Mouse (Mus musculus): ENCODE results near the gene 1700029J07Rik. TPM values are rescaled to one million over a fixed set of nuclear protein-coding genes. Genes with fewer than 3 reads are reported as not detected.

The 1700029J07Rik gene
- polyA plus RNA-seq, 1 experiment from 2014 or later: 1.2 TPM

GRCm38 (mm10) chr8:45934582-45935014, 40.5 kb downstream of the 1700029J07Rik start, which contains the start of gene Ccdc110:
Gene Ccdc110, plus strand, starts transcription at chr8:45934619.
- H3K36me3 ChIP-seq (ENCODE audit: control insufficient read depth, insufficient read depth, low read length): no peaks in the 10 kb centered on the region
- peak within 1 kb of the TSS; percentile 28; the same call in 1 of the 2 replicates for H3K4me2 ChIP-seq (replicated peaks; ENCODE audit: low read depth)
- H3K4me3 ChIP-seq (ENCODE audit: low read depth, low read length): peak within 1 kb of the TSS; percentile 6; the same call in 1 of the 2 replicates
- DNase-seq (ENCODE audit: low spot score) (peak; percentile 96), ATAC-seq (ENCODE audit: low FRiP score, low TSS enrichment) (peak; percentile 90)
- H3K9ac ChIP-seq (ENCODE audit: low read length): no peak within 1 kb of the TSS
- no peaks in the 10 kb centered on the region for H3K27me3 ChIP-seq (ENCODE audit: control insufficient read depth, insufficient read depth, low read length)
- TF ChIP-seq EP300 (optimal IDR thresholded peaks at IDR 0.05) (no peak), CTCF (IDR thresholded peaks at IDR 0.05; ENCODE audit: low read depth) (peak; percentile 100)
- no peaks in the 10 kb centered on the region for H3K4me1 ChIP-seq (replicated peaks; ENCODE audit: control insufficient read depth, insufficient read depth)
- H3K9me3 ChIP-seq (ENCODE audit: control insufficient read depth, low read length): no peaks in the 10 kb centered on the region
- no peak within 1 kb of the TSS for H3K27ac ChIP-seq (replicated peaks)
- WGBS: 5% methylated on average over 23 of the region's 23 CpGs

GRCm38 (mm10) chr8:45922116-45922515, 52.9 kb downstream of the 1700029J07Rik start:
- TF ChIP-seq CTCF (IDR thresholded peaks at IDR 0.05; ENCODE audit: low read depth) (no peak), EP300 (optimal IDR thresholded peaks at IDR 0.05) (no peak)
- Histone ChIP-seq H3K4me1 (replicated peaks; ENCODE audit: control insufficient read depth, insufficient read depth) (no peaks in the 10 kb centered on the region), H3K9ac (ENCODE audit: low read length) (no peak overlapping the region), H3K27me3 (ENCODE audit: control insufficient read depth, insufficient read depth, low read length) (no peaks in the 10 kb centered on the region), H3K36me3 (ENCODE audit: control insufficient read depth, insufficient read depth, low read length) (no peaks in the 10 kb centered on the region), H3K4me3 (ENCODE audit: low read depth, low read length) (no peak overlapping the region), H3K27ac (replicated peaks) (no peak overlapping the region), H3K9me3 (ENCODE audit: control insufficient read depth, low read length) (no peaks in the 10 kb centered on the region), H3K4me2 (replicated peaks; ENCODE audit: low read depth) (no peak overlapping the region)
- WGBS: 86% methylated on average over 7 of the region's 7 CpGs
- DNase-seq (ENCODE audit: low spot score) (no peak), ATAC-seq (ENCODE audit: low FRiP score, low TSS enrichment) (no peak)

GRCm38 (mm10) chr8:45920392-45920791, 54.7 kb downstream of the 1700029J07Rik start:
- no peak for TF ChIP-seq CTCF (IDR thresholded peaks at IDR 0.05; ENCODE audit: low read depth)
- no peak for TF ChIP-seq EP300 (optimal IDR thresholded peaks at IDR 0.05)
- H3K9me3 ChIP-seq (ENCODE audit: control insufficient read depth, low read length): no peaks in the 10 kb centered on the region
- no peak overlapping the region for H3K27ac ChIP-seq (replicated peaks)
- H3K4me2 ChIP-seq (replicated peaks; ENCODE audit: low read depth): no peak overlapping the region
- no peaks in the 10 kb centered on the region for H3K4me1 ChIP-seq (replicated peaks; ENCODE audit: control insufficient read depth, insufficient read depth)
- no peak for DNase-seq (ENCODE audit: low spot score)
- no peaks in the 10 kb centered on the region for H3K27me3 ChIP-seq (ENCODE audit: control insufficient read depth, insufficient read depth, low read length)
- no peaks in the 10 kb centered on the region for H3K36me3 ChIP-seq (ENCODE audit: control insufficient read depth, insufficient read depth, low read length)
- no peak overlapping the region for H3K9ac ChIP-seq (ENCODE audit: low read length)
- 88% methylated on average over 7 of the region's 7 CpGs for WGBS
- ATAC-seq (ENCODE audit: low FRiP score, low TSS enrichment): no peak
- H3K4me3 ChIP-seq (ENCODE audit: low read depth, low read length): no peak overlapping the region

- Histone ChIP-seq H3K9me3 (ENCODE audit: control insufficient read depth, low read length) (no peaks in the 10 kb centered on the region), H3K27ac (replicated peaks) (no peak overlapping the region), H3K4me2 (replicated peaks; ENCODE audit: low read depth) (no peak overlapping the region), H3K4me1 (replicated peaks; ENCODE audit: control insufficient read depth, insufficient read depth) (no peaks in the 10 kb centered on the region), H3K27me3 (ENCODE audit: control insufficient read depth, insufficient read depth, low read length) (no peaks in the 10 kb centered on the region), H3K36me3 (ENCODE audit: control insufficient read depth, insufficient read depth, low read length) (no peaks in the 10 kb centered on the region), H3K4me3 (ENCODE audit: low read depth, low read length) (no peak overlapping the region), H3K9ac (ENCODE audit: low read length) (no peak overlapping the region)
- ATAC-seq (ENCODE audit: low FRiP score, low TSS enrichment) (no peak), DNase-seq (ENCODE audit: low spot score) (no peak)
- 78% methylated on average over 15 of the region's 15 CpGs for whole genome bisulfite sequencing
- no peak for TF ChIP-seq CTCF (IDR thresholded peaks at IDR 0.05; ENCODE audit: low read depth)
- no peak for TF ChIP-seq EP300 (optimal IDR thresholded peaks at IDR 0.05)
Measured at GRCm38 (mm10) chr8:45918891-45919290, 56.2 kb downstream of the 1700029J07Rik start.

- Histone ChIP-seq H3K27ac (replicated peaks) (peak overlapping the region; percentile 0; the same call in 1 of the 2 replicates), H3K36me3 (ENCODE audit: control insufficient read depth, insufficient read depth, low read length) (no peaks in the 10 kb centered on the region), H3K9me3 (ENCODE audit: control insufficient read depth, low read length) (no peaks in the 10 kb centered on the region), H3K4me3 (ENCODE audit: low read depth, low read length) (no peak overlapping the region), H3K27me3 (ENCODE audit: control insufficient read depth, insufficient read depth, low read length) (no peaks in the 10 kb centered on the region), H3K9ac (ENCODE audit: low read length) (no peak overlapping the region), H3K4me2 (replicated peaks; ENCODE audit: low read depth) (no peak overlapping the region), H3K4me1 (replicated peaks; ENCODE audit: control insufficient read depth, insufficient read depth) (no peaks in the 10 kb centered on the region)
- ATAC-seq (ENCODE audit: low FRiP score, low TSS enrichment) (no peak; the same call in 1 of the 2 replicates), DNase-seq (ENCODE audit: low spot score) (no peak)
- TF ChIP-seq CTCF (IDR thresholded peaks at IDR 0.05; ENCODE audit: low read depth) (no peak), EP300 (optimal IDR thresholded peaks at IDR 0.05) (no peak)
- WGBS: 67% methylated on average over 20 of the region's 20 CpGs
Measured at GRCm38 (mm10) chr8:45917040-45917679, 57.9 kb downstream of the 1700029J07Rik start.

- no peak overlapping the region for H3K4me3 ChIP-seq (ENCODE audit: low read depth, low read length)
- no peak for DNase-seq (ENCODE audit: low spot score)
- no peaks in the 10 kb centered on the region for H3K27me3 ChIP-seq (ENCODE audit: control insufficient read depth, insufficient read depth, low read length)
- ATAC-seq (ENCODE audit: low FRiP score, low TSS enrichment): no peak
- no peaks in the 10 kb centered on the region for H3K36me3 ChIP-seq (ENCODE audit: control insufficient read depth, insufficient read depth, low read length)
- H3K9ac ChIP-seq (ENCODE audit: low read length): no peak overlapping the region
- WGBS: 76% methylated on average over 3 of the region's 3 CpGs
- no peaks in the 10 kb centered on the region for H3K9me3 ChIP-seq (ENCODE audit: control insufficient read depth, low read length)
- H3K4me2 ChIP-seq (replicated peaks; ENCODE audit: low read depth): no peak overlapping the region
- no peaks in the 10 kb centered on the region for H3K4me1 ChIP-seq (replicated peaks; ENCODE audit: control insufficient read depth, insufficient read depth)
- H3K27ac ChIP-seq (replicated peaks): no peak overlapping the region; the same call in 1 of the 2 replicates
- TF ChIP-seq CTCF (IDR thresholded peaks at IDR 0.05; ENCODE audit: low read depth) (no peak), EP300 (optimal IDR thresholded peaks at IDR 0.05) (no peak)
Measured at GRCm38 (mm10) chr8:45916496-45916895, 58.6 kb downstream of the 1700029J07Rik start.

Data from stomach, postnatal 0 days (tissue).